Mouse (Mus musculus) mesoderm, embryonic 11.5 days (tissue): ENCODE data around the gene Neurl4.
"Not testable (repeated sequence)": the region's sequence is repeated elsewhere in the genome, so short reads cannot be mapped to it uniquely, and the experiment has no call there.

Experiments
- DNase-seq: peaks from one replicate; pipeline ENCODE4 v3.0.0-alpha.2; 2012; ENCODE audit warnings: low read depth, low spot score

Neurl4 gene

GRCm38 (mm10) chr11:69913554-69914371 is 12.9 kb downstream of the Neurl4 start, which contains the start of gene Gps2:
Gene Gps2 (plus strand): TSS chr11:69913888.
- peak; percentile 96 for DNase-seq

DNA sequence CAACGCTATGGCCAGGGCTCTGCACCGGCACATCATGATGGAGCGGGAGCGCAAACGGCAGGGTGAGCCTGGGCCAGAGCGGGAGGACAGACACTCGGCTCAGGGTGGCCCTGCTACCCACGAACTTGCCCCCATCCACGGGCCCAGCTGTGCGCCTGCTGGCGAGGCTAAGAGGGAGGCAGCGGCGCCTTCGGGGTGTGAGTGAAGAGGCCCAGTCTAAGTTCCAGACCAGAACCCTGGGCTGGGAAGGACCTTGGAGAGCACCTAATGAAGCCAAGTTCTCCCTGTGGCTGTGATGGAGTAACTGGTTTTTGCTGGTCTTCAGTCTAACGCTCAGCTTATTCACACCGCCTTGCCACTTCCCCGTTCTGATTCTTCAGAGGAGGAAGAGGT is 13.5 kb downstream of the Neurl4 start:
- no peak for DNase-seq

- no peak for DNase-seq
These were observed 14.1 kb downstream of the Neurl4 start for GRCm38 (mm10) chr11:69914917-69915430.

DNA sequence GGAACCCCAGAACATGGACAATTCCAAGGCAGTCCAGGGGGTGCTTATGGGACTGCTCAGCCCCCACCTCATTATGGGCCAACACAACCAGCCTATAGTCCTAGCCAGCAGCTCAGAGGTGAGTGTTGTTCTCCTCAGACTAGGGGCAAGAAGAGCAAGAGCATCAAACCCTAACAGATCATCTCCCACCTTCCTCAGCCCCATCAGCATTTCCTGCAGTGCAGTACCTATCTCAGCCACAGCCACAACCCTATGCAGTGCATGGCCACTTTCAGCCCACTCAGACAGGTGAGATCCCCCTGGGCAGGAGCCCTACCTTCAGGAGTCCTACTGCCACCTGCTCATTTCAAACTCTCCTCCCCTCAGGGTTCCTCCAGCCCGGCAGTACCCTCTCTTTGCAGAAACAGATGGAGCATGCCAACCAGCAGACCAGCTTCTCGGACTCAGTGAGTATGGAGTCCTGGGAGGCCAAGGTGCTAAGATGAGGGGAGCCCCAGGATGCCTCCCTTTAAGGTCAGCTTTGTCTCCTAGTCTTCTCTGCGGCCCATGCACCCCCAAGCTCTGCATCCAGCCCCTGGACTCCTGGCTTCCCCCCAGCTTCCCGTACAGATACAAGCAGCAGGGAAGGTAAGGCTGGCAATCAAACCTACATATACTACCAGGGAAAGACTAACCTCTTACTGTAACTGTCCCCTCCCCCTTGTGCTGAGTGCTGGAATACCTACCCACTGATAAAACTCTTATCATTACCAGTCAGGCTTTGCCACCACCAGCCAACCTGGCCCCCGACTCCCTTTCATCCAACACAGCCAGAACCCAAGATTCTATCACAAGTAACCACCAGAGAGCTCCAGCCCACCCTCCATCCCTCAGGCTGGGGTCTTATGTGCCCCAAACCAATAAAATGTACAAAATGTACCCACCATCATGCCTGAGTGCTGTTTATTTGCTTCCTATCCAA is 15.1 kb downstream of the Neurl4 start:
- DNase-seq, result no peak

DNA sequence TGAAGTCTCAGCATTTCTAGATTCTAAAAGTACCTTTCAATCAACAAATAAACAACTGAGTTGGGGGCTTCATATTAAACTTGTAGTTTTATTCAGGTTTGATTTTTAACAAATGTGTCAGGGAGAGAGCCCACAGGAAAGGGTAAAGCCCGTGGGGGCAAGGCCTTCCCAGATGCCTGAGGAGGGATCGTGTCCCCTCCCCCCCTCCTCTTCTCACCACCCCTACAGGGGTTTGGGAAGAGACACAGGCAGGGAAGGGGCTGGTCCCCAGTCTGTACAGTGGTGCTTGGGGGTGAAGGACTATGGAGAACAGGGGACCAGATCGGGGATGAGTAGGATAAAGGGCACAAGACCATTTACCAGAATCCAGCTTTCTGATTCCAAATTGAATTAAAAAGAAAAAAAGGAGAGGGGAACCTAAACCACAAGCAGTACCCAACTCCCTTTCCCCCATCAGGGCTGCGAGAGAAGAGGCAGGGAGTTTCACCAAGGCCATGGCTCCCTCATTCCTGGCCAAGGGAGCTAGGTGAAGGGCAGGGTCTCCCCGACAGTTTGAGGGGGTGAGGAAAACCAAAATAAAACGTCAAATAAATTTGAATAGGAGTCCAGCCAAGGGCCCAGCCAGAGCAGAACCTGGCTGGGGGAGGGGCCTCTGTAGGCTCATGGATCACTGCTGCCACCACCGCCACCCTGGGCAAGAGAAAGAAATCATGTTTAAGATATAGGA is 15.9 kb downstream of the Neurl4 start:
- DNase-seq, result not testable (repeated sequence)

DNA sequence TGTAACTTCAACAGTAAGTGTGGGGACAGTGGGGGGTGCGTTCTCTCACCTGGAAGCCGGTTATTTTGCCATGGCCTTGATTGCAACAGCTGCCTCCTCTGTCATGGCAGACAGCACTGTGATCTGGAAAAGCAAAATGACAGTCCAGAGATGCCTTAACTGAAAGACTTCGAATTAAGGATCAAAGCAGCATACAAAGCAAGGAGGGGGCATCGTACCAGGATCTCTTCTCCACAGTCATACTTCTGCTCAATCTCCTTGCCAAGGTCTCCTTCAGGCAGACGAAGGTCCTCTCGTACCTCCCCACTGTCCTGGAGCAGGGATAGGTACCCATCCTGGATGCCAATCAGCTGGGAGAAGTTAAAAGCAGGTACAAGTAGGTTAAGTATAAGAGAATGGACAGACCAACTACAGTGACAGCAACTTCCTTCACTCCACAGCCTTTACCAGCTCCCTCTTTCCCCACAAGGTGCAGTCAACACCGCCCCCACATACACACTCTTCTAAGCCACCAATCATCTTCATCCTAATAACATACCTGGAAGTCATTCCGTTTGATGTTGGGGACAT is 16.6 kb downstream of the Neurl4 start:
- DNase-seq, result no peak

GRCm38 (mm10) chr11:69918118-69918517 is 17.2 kb downstream of the Neurl4 start:
- no peak for DNase-seq

DNA sequence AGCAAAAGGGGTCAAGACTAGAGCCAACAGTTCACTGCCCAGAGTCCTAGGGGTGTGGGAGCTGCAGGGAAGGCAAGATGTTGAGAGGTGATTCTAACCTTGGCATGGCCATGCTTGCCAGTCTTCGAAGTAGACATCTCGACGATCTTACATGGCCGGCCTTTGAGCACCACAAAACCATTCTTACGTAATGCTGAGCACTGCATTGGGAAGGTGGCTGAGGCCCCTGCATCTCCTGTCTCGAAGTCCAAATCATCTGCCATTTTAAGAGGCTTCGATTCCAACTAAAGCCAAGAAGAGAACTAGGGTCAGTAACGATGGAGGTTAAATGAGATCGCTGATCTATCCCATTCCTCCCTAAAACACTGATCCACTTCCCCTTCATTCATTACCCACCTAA is 18.2 kb downstream of the Neurl4 start:
- DNase-seq, result no peak

DNA sequence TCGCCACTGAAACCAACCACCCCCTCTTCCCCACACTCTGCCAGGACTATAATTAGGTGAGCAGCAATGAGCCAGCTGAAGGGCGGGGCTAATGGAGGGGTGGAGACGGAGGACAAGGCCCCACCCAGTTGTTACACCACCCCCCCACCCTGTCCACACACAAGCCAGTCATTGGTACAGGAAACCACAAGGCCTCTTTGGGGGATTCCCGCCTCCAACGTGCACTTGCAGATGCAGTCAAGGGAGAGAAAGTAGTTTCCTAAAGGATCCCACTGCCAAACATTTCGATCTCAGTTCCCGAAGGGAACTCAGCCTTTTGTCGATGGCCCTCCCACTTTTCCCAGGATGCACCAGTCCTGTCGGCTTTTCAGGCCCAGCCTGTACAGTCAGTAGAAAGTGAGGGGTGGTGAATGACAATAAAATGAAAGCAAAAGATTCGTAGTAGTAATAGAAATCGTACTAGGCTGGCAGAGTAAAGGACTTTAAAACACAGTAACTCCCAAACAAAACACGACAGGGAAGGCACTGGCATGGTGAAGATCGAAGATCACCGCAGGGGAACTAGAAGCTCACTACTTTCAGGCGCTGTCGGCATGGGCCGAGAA is 18.9 kb downstream of the Neurl4 start:
- DNase-seq, result peak; percentile 61

- peak; percentile 62 for DNase-seq
These were observed 19.6 kb downstream of the Neurl4 start for GRCm38 (mm10) chr11:69920266-69921031.

DNA sequence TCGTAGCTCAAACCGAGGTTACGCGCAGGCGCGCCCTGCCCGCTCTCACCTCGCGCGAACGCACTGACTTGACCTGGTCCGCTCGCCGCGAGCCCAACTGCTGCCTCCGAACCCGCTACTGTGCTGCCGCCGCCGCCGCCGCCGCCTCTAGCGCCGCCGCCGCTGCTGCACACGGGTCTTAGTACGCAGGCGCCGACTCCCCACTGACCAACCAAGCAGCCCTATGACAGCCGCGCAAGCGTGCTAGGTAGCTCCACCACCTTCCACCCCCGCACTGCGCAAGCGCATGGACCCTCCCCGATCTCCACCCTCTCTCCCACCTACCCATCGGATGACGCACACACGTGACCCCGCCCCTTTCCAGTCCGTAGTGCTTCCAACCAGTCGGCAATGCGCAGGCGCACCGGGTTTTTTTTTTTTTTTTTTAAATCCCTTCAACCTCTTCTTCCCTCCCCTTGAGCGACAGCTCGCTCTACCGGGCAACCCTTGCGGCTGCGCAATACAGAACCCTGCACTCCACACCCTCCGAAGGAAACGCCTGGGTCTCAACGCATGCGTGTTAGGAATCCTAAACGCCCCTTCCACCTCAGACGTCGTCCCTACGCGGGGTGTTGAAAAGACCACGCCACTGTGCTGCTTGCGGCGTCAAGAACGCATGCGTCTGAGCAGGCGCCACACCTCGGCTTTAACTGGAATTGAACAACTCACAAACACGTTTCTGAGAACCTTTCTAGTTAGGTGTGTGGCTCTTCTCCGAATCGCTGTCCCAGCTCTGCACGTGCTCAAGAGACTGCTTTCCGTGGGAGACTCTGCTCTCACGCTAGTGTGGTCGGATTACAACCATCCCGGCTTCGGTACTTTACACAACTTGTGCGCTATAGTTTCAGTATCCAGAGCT is 20.5 kb downstream of the Neurl4 start, which contains the start of gene Eif5a:
Eif5a (minus strand) TSS at position 845 of the 898 bp plus-strand sequence.
- DNase-seq, result peak; percentile 100

GRCm38 (mm10) chr11:69922012-69922756 is 21.3 kb downstream of the Neurl4 start:
- DNase-seq, result no peak

DNA sequence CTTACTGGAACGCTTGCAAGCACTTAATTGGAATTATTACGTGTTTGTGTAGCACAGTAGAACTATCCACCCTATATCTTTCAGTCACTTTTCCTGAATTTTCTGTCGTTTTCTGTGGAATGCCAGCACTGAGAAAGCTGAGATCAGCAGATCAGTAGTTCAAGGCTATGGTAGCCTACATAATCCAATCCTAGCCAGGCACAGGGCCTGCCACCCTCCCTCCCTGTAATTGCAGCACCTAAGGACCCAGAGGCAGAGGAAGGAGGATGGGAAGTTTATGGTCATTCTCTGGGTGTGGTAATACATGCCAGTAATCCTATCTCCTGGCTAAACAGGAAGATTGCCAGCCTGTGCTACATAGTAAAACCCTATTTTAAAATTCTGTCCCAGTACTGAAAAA is 21.9 kb downstream of the Neurl4 start:
- no peak for DNase-seq

- no peak for DNase-seq
These were observed 26.6 kb downstream of the Neurl4 start for GRCm38 (mm10) chr11:69927501-69927900.

GRCm38 (mm10) chr11:69929712-69930111 is 28.8 kb downstream of the Neurl4 start:
- DNase-seq, result no peak

DNA sequence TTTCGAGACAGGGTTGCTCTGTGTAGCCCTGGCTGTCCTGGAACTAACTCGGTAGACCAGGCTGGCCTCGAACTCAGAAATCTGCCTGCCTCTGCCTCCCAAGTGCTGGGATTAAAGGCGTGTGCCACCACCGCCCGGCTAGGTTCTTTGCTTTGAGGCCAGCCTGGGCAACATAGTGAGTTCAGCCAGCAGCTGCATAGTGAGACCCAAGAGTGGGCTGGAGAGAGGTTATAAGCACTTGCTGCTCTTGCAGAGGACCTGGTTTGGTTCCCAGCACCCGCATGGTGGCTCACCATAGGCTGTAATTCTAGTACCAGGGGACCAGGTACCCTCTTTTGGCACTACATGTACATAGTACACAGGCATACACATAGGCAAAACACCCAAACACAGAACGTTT is 29.3 kb downstream of the Neurl4 start:
- DNase-seq, result not testable (repeated sequence)

GRCm38 (mm10) chr11:69930967-69931537 is 30.2 kb downstream of the Neurl4 start:
- DNase-seq, result no peak

GRCm38 (mm10) chr11:69931769-69932168 is 30.9 kb downstream of the Neurl4 start:
- no peak for DNase-seq
